Mouse (Mus musculus) thymus, postnatal 4 days (tissue): ENCODE results near the gene Dao.
A peak's percentile ranks its signal among the peaks of the same experiment; 100 is the strongest.

Experiments
- DNase-seq: peaks from one replicate; pipeline ENCODE4 v3.0.0; 2021

Gene Dao

DNA sequence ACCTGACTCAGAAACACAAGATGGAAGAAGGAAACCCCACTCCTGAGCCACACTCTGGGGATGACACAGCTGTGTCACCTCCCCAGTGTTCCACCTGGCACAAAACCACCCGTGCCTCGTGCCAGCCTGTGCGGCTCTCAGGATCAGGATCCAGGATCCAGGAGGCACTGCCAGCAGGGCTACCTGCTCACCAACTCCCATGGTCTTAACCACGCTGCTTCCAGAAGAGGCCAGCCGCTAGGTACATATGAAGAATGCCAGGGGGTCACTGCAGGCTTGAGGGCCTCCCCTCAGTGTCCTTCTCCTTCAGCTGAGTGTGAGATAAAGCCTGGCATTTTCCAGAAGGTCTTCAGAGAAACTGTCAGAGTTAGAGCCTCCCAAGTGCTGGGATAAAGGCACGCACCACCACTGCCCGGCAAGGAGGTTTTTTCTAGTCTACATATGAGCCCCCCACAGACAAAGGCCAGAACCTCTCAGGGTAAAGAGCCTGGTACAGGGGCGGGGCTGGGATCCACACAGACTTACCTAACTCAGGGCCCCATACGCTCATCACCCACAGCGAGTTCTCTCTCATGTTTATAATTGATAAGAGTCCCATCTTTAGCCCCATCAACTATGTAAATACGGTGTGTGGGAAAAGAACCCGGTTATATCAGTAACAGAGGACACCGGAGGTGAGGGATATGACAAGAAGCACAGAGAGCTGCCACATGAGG lies 19.3 kb upstream of the Dao start:
- no peak for DNase-seq

GRCm38 (mm10) chr5:113985737-113986136 lies 17.8 kb upstream of the Dao start:
- DNase-seq, result no peak

DNA sequence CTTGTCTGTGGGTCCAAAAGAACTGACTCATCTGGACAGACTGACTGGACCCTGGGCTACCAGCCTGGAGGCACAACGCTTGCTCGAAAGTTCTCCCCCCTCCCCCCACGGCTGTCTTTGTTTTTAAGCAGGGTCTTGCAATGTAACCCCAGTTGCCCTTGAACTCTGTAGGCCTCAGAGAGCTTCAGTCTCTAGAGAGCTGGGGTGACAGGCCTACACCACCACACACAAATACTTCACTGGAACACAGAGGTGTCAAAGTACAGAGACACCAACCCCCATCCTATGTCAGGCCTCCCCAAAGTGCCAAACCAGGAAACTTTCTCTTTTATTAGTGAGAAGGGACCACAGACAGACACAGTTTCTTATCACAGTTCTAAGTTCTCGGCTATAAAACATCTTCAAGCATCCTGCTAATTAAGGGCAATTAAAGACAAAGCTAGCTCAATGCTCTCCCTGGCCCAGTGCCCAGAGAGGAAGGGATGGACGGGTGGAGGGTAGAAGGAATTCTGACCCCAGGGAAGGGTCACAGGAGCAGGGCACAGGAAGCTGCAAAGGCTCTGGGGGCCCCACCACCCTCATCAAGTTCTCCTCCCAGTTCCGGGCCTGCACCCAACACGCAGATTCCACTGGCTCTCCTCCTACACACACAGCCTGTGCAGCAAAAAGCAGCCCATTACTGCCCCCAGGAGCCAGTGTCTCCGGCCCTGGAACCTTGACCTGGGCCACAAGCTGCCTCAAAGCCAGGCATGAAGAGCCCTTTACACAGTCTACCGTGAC lies 17.1 kb upstream of the Dao start:
- DNase-seq, result no peak

- DNase-seq, result no peak
Observed at GRCm38 (mm10) chr5:113989437-113990024, 14.0 kb upstream of the Dao start.

DNA sequence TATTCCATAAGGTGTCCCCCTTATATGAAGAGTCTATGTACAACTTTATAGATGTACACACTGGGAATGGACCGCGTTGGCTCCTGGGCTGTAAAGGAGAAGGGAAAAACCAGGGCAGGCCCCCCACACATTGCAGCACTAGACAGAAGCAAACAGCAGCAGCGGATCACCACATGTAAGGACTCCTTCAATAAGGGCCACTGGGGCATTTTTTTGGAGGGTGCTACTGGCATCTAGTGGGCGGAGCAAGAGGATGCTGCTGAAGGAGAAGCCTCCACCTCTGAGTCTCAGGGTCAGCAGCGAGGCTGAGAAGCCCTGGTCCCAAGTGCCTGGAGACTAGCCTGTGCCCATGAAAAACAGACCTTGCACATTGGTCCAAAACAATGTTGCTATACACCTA lies 12.9 kb upstream of the Dao start:
- DNase-seq, result no peak

DNA sequence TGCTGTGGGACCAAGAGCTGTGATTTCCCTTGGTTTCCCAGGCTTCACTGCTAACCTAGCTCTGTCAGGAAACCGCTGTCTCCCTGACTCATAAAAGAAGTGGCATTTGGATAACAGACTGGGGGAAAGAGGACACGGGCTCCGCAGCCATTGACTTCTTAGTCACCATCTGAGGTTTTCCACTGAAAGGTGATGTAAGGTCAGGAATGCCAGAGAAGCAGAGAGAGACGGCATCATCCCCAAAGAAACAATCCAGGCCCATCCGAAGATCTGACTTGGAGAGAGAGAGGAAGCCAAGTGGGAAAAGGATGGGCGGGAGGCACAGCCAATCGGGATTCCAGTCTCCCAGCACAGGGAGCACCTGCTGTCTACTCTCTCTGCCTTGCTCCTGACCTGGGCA lies 12.4 kb upstream of the Dao start:
- no peak for DNase-seq

DNA sequence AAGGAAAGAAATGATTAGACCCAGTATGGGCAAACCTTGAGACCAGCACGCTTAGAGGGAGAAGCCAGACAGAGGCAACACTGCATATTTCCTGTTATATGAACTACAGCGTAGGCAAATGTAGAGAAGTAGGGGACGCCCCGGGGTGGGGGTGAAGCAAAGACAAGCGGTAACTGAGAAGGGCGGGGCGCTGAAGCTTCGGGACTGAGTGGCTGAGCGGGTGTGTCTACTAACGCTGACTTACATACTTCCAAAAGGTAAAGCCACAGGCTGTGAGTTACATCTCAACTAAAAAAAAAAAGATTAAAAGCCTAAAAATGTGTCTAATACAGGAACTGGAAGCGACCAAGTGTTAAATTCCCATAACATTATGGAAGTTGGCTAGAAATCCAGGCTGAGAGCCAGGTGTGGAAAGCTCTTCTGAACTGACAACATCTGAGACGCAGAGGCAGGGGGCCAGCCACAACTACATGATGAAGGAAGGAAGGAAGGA lies 11.1 kb upstream of the Dao start:
- peak; percentile 84 for DNase-seq

DNA sequence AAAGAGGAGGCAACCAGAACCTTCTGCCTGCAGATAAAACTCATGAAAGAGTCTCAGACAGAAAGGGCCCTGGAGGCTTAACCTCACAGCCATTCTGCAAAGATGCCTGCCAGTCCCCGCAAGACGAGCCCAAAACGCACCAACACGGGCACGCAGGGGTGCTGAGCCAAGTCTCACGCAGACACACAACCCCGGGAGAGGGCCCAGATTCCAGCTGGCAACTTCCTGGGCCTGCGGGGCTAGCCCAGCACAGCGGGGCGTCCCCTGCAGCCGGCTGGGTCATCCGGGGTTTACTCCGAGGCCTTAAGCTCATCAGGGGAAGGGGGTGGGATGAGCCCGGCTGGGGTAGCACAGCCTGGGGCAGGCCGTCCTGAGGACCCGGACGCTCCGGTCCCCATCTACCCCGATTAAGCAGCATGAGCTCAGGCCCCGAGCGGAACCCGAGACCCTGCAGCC lies 10.4 kb upstream of the Dao start:
- peak; percentile 62 for DNase-seq

DNA sequence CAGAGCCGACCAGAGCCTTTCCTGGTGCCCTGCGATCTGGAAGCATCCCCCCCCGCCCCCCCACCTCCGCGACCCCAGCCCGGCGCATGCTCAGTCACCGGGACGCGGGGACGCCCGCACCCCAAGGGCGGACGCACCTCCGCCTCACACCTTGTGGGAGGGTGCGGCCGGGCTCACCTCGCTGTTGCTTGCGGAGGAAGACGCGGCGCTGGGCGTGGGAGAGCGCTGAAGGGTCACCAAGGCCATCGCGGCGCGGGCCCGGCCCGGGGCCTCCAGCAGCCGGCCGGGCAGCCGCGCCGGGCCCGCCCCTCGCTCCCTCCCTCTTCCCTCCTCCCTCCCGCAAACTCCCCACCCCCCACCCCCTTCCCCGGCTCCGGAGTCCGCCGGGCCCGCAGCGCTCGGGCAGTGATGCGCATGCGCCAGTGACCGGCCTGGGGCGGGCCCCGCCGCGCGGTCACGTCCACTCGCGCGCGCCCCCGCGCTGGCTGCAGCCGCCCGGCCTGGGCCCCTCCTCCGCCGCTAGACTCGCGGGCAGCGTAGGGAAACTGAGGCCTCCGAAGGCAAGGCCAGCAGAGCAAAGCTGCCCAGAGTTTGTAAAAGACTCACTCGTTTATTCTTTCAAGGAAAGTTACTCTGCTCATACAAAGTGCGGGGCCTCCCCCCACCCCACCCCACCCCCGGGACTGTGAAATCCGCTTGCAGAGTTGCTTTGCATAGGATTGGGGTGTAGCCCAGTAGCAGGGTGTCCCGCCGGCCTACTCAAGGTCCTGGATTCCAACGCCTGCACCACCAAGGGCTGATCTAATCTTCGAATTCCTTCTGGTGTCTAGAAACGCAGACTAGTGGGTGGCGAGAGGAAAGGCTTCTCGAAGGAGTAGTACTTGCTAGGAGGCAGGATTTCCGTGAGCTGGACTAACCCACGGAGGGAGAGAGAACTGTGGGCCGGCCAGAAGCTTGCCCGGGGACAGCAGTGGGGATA lies 9.7 kb upstream of the Dao start, which contains the start of gene Ssh1:
Gene Ssh1 (minus strand): TSS at position 408 of the 979 bp plus-strand sequence.
- DNase-seq, result peak; percentile 76

- no peak for DNase-seq
Observed at GRCm38 (mm10) chr5:113996458-113996857, 7.0 kb upstream of the Dao start.

DNA sequence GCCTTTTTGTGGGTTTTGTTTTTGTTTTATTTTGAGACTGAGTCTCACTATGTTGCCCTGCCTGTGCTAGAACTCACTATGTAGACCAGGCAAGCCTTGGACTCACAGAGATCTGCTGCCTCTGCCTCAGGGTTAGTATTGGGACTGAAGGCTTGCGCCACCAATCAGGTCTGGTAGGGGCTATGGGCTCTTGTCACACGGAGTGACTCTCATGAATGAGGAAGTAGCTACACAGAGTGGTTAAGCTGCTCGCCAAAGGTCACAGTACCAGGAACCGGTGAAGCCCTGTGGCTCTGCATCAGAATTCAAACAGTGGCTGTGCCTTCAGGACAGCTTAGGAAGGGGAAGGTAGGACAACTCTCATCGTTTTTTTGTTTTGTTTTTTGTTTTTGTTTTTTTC lies 4.1 kb upstream of the Dao start:
- no peak for DNase-seq

DNA sequence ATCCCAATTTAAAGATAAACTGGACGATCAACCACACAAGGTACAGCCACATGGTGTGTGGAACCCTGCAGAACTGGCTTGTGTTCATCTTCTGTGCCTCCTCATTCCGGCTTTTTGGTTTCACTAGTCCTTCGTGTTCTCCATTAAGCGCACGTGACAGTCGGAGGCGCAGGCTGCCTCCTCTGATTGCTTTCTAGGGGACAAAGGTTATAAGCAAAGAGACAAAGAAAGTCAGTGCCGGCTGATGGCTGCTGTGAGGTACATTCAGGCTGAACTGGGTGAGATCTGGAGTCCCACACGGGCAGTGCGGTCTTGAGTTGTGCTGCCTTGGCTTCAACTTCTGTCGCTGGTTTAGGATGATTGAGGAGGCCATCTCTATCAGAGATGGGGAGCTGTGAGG lies 1.1 kb downstream of the Dao start:
- DNase-seq, result no peak

GRCm38 (mm10) chr5:114005100-114005499 lies 1.6 kb downstream of the Dao start:
- no peak for DNase-seq

- DNase-seq, result no peak
Observed at GRCm38 (mm10) chr5:114006974-114007373, 3.5 kb downstream of the Dao start.

DNA sequence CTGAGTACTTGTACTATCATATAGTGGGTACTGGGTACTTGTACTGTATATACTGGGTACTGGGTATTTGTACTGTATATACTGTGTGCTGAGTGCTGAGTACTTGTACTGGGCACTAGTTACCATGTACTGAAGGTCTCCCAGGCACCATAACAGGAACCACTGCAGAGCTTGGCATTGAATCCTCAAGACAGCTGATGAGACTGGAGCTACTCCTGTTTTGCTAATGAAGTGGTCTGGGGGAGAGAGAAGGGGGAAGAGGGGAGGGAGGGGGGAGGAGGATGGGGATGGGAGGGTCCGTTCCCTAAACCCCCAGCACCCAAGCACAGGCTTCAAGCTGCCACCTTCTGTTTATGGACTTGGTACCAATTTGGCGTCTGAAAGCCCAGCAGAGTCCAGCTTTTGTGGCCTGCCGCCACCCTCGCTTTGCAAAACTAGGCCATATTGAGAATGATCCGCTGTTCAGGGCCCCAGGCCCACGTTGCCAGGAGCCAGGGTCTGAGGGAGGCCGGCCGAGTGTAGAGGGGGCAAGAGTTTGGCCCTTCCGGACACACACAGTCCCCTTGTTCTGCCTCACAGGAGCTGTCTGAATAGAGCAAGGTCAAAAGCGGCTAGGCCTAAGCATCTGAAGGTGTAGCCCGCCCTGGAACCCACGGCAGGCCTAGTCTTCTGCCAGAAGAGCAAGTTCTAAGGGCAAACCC lies 4.4 kb downstream of the Dao start:
- no peak for DNase-seq

- DNase-seq, result no peak
Observed at GRCm38 (mm10) chr5:114009049-114009448, 5.5 kb downstream of the Dao start.

- DNase-seq, result peak; percentile 59
Observed at GRCm38 (mm10) chr5:114015121-114015520, 11.6 kb downstream of the Dao start.

DNA sequence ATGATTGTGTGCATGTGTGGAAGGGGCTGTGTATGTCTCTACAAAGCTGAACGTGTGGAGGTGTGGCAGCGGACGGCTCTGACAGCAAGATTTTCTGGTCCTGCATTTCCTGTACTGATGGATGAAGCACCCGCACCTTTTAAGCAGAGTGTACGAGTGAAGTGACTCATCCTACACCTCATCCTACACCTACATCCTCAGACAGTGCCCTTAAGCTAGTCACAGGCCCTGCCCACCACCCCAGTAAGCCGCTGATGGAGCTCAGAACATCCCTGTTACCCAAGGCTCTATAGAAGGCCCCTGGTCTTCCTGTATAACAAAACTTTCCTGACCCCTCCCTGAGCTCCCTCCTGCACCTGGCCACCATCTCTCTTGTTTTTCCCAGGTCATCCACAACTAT lies 20.9 kb downstream of the Dao start:
- DNase-seq, result no peak

- DNase-seq, result no peak
Observed at GRCm38 (mm10) chr5:114024885-114025284, 21.4 kb downstream of the Dao start.

- no peak for DNase-seq
Observed at GRCm38 (mm10) chr5:114027217-114027944, 23.9 kb downstream of the Dao start.

- no peak for DNase-seq
Observed at GRCm38 (mm10) chr5:114028111-114028510, 24.6 kb downstream of the Dao start.
